Mouse (Mus musculus): Measurements from ENCODE around the gene Rilp. TPM values are rescaled to one million over a fixed set of nuclear protein-coding genes. Genes with fewer than 3 reads are reported as not detected.
"Not testable (repeated sequence)": the region's sequence is repeated elsewhere in the genome, so short reads cannot be mapped to it uniquely, and the experiment has no call there.

Rilp gene
- polyA plus RNA-seq, 1 experiment from 2014 or later, result not detected

DNA sequence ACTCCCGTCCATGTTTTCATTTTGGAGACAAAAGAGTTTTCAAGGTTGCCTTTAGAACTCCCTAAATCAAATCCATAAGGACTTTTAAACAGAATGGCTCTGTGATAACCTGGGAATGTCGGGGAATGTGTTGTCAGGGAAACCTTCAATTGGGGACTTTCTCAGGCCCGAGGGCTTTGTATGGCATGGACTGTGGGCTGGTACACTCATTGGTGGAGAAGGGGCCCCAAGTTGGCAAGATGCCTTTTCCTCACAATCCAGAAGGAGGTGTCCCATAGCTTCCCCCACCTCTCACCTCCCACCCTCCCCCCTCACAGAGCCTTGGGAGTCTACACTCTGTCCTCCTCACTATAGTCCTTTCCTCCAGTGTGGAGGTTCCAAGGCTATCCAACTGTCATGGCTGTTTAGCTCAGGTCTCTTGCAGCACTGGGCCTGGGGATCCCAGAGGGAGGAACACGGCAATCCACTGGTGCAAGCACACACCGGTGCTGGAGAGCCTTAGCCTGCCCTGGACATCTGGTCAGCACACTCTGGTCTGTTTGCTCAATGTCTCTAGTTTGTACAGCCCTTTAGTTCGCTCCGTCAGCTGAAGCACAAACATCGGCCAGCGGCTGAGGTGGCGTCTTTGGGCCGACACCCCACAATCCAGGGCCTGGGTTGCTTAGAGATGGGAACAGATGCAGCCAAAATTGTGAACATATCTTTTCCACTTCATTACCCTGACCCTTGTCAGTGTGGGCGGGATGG is 40.5 kb downstream of the Rilp start:
- Histone ChIP-seq H3K27me3 (no peaks in the 10 kb centered on the region), H3K27ac (no peak overlapping the region), H3K4me3 (no peak overlapping the region), H3K4me2 (no peak overlapping the region), H3K4me1 (peaks cover 35% of the 10 kb centered on the region), H3K36me3 (no peaks in the 10 kb centered on the region), H3K9ac (peak overlapping the region; percentile 12; the same call in 1 of the 2 replicates), H3K9me3 (no peaks in the 10 kb centered on the region)
- WGBS, result 64% methylated on average over 12 of the region's 12 CpGs
- no peak for ATAC-seq (ENCODE audit: insufficient number of reproducible peaks, insufficient read depth, low FRiP score, low TSS enrichment, low read depth)

DNA sequence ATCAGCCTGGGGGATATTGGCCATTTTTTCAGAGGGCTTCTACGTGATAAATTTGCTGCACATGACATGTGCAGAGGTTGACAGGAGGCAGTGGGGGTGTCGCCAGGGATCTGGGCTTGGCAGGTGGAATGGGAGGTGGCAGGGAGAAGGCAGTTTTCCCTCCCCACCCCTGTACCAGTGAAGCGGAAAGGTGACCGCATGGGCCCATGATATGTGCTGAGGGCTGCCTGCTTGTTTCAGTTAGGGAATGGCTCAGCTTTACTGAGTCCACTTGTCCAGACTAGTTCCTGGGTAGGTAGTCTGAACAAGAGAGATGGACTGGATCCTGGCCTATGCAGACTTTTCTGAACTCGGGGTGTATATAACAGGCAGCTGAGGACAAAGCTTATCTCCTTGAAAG is 41.4 kb downstream of the Rilp start:
- H3K4me2 ChIP-seq, result no peak overlapping the region
- no peaks in the 10 kb centered on the region for H3K27me3 ChIP-seq
- no peaks in the 10 kb centered on the region for H3K9me3 ChIP-seq
- ATAC-seq (ENCODE audit: insufficient number of reproducible peaks, insufficient read depth, low FRiP score, low TSS enrichment, low read depth), result no peak
- no peak overlapping the region for H3K4me3 ChIP-seq
- no peaks in the 10 kb centered on the region for H3K36me3 ChIP-seq
- WGBS, result 80% methylated on average over 5 of the region's 5 CpGs
- peaks cover 35% of the 10 kb centered on the region for H3K4me1 ChIP-seq
- H3K9ac ChIP-seq, result 0 out of 2 replicates have a peak overlapping the region, but pooled peaks have one; percentile 49
- H3K27ac ChIP-seq, result 0 out of 2 replicates have a peak overlapping the region, but pooled peaks have one; percentile 62

DNA sequence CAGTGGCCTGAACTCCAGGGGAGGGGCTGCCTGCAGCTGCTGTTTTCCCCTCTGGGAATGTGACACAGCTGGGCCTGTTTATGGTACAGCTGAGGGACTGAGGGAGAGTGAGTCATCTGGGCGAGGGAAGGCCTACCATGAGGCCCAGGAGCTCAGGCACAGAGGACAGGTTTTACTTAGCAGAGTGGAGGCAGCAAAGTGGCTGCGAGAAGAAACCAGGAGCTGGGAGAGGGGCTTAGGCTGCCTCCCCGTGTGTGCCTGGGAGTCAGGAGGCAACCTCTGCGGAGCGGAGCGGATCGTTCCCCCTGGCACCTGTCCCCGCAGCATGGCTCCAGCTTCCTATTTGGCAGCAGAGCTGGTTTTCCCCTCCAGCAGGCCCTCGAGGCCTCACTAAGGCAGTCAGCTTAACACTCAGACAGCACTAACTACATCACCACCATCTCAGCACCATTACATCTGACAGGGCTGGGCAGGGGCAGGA is 42.1 kb downstream of the Rilp start:
- peak overlapping the region; percentile 62; the same call in 1 of the 2 replicates for H3K27ac ChIP-seq
- ATAC-seq (ENCODE audit: insufficient number of reproducible peaks, insufficient read depth, low FRiP score, low TSS enrichment, low read depth), result no peak

DNA sequence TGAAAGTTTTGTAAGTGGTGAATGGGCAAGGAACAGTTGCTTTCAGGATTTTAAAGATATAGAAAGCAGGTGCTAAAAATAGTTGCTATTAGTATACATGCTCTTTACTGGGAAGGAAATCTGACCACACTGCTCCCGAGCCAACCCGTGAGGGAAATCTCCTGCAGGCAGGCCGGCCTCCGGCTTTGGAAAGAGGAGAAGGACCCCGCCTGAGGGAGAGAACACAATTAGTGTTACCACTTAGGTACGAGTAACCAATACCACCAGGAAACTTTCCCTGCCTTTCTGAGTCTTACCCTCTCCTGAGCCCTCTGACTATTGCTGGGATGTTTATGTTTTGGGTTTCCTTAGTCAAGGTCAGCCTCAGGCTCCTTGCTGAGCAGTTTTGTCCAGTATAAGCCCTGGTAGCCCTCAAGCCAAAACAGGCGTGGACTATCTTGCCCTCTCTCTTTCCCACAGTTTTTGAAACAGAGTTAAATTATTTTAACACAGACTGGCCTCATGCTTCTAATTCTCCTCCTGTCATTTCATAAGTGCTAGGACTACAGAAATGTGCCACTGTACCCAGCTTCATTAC is 43.1 kb downstream of the Rilp start:
- Histone ChIP-seq H3K9ac (no peak overlapping the region), H3K27ac (peak overlapping the region; percentile 62; the same call in 1 of the 2 replicates), H3K4me3 (no peak overlapping the region), H3K27me3 (no peaks in the 10 kb centered on the region), H3K36me3 (no peaks in the 10 kb centered on the region), H3K4me2 (no peak overlapping the region), H3K4me1 (peaks cover 35% of the 10 kb centered on the region), H3K9me3 (no peaks in the 10 kb centered on the region)
- 11% methylated on average over 7 of the region's 7 CpGs for WGBS
- no peak for ATAC-seq (ENCODE audit: insufficient number of reproducible peaks, insufficient read depth, low FRiP score, low TSS enrichment, low read depth)

More for the DNA sequence above, 42.1 kb downstream of the Rilp start:
- Histone ChIP-seq H3K9me3 (no peaks in the 10 kb centered on the region), H3K9ac (peak overlapping the region; percentile 49; the same call in 1 of the 2 replicates), H3K4me1 (peaks cover 35% of the 10 kb centered on the region), H3K27me3 (no peaks in the 10 kb centered on the region), H3K4me3 (no peak overlapping the region), H3K36me3 (no peaks in the 10 kb centered on the region), H3K4me2 (no peak overlapping the region)
- whole genome bisulfite sequencing, result 38% methylated on average over 9 of the region's 9 CpGs

DNA sequence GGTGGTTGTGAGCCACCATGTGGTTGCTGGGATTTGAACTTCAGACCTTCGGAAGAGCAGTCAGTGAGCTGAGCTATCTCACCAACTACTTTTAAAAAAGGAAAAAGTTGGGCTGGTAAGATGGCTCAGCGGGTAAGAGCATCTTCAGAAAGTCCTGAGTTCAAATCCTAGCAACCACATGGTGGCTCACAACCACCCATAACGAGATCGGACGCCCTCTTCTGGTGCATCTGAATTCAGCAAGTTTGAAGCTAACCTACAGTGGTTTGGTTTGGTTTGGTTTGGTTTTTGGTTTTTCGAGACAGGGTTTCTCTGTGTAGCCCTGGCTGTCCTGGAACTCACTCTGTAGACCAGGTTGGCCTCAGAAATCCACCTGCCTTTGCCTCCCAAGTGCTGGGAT is 46.1 kb downstream of the Rilp start:
- not testable (repeated sequence) for ATAC-seq (ENCODE audit: insufficient number of reproducible peaks, insufficient read depth, low FRiP score, low TSS enrichment, low read depth); H3K36me3 ChIP-seq; H3K4me2 ChIP-seq; H3K27ac ChIP-seq; H3K4me3 ChIP-seq; H3K9me3 ChIP-seq; H3K27me3 ChIP-seq; H3K9ac ChIP-seq
- 89% methylated on average over 6 of the region's 6 CpGs for WGBS
- peaks cover 25% of the 10 kb centered on the region for H3K4me1 ChIP-seq

DNA sequence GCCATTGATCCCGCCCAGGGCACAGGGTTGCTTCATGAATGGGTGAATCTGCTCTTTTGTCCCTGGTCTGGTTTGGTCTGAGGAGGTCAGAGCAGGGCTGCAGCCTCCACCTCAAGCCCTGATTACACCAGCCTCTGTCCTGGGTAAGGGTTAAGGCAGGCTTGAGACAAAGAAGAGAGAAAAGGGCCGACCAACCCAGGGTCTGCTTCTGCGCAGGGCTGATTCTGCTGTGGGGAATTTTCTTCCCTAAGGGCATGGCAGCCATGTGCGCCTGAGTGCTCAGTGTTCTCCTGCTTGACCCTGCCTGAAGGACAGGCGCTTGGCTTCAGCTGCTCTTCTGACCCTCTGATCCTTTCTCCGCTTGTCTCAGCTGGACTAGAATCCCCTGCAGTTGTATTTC is 47.2 kb downstream of the Rilp start:
- Histone ChIP-seq H3K4me2 (no peak overlapping the region), H3K4me1 (peaks cover 14% of the 10 kb centered on the region), H3K9me3 (no peaks in the 10 kb centered on the region), H3K27ac (no peak overlapping the region), H3K36me3 (no peaks in the 10 kb centered on the region), H3K4me3 (no peak overlapping the region), H3K27me3 (no peaks in the 10 kb centered on the region), H3K9ac (no peak overlapping the region)
- 50% methylated on average over 6 of the region's 6 CpGs for WGBS
- ATAC-seq (ENCODE audit: insufficient number of reproducible peaks, insufficient read depth, low FRiP score, low TSS enrichment, low read depth), result no peak

DNA sequence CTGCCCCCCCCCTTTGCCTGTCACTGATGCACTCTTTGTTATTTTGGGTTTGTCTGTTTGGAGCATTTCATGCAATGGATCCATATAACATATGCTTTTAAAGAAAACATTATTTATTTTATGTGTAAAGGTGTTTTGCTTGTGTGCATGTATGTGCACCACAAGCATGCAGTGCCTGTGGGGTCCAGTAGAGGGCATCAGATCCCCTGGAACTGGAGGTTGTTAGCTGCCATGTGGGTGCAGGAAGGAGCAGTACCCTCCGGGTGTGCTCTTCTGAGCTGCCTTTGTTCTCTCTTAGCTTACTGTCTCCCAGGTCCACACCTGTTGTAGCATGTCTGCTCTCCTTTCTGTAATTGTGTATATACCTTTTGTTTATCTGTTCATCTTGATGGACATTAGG is 48.2 kb downstream of the Rilp start:
- 72% methylated on average over 1 of the region's 1 CpGs for WGBS
- H3K27ac ChIP-seq, result no peak overlapping the region
- no peak overlapping the region for H3K4me3 ChIP-seq
- ATAC-seq (ENCODE audit: insufficient number of reproducible peaks, insufficient read depth, low FRiP score, low TSS enrichment, low read depth), result no peak
- H3K4me2 ChIP-seq, result no peak overlapping the region
- no peaks in the 10 kb centered on the region for H3K27me3 ChIP-seq
- peaks cover 5% of the 10 kb centered on the region for H3K4me1 ChIP-seq
- no peaks in the 10 kb centered on the region for H3K9me3 ChIP-seq
- H3K36me3 ChIP-seq, result no peaks in the 10 kb centered on the region
- no peak overlapping the region for H3K9ac ChIP-seq

DNA sequence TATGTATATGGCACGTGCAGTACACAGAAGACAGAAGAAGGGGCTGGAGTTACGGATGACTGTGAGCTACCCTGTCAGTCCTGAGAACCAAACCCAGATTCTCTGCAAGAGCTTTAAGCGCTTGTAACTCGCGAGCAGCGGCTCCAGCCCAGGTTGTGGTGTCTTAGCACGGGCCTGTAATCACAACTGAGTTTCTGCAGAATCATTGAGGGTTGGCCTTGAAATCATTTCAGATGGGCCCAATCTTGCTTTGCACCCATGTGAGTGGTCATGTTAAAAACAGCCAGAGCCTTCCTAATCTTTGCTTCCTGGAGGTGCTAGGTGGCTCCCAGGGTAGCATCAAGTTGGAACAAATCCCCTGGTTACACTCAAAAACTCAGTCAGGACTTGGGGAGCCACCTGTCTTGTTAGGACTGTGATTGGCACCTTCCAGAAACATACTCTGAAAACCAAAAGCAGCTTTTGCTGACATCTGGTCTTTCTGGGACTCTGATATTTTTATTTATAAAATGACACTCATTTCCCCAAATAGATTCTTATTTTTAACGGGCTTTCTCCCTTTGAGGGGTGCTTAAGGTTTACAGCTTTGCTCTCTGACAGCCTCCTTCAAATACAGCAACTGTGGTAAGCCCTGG is 50.1 kb downstream of the Rilp start:
- Histone ChIP-seq H3K4me2 (no peak overlapping the region), H3K4me1 (peaks cover 9% of the 10 kb centered on the region), H3K9me3 (no peaks in the 10 kb centered on the region), H3K27me3 (no peaks in the 10 kb centered on the region), H3K9ac (no peak overlapping the region), H3K27ac (no peak overlapping the region), H3K4me3 (no peak overlapping the region), H3K36me3 (no peaks in the 10 kb centered on the region)
- 88% methylated on average over 8 of the region's 8 CpGs for WGBS
- ATAC-seq (ENCODE audit: insufficient number of reproducible peaks, insufficient read depth, low FRiP score, low TSS enrichment, low read depth), result no peak

DNA sequence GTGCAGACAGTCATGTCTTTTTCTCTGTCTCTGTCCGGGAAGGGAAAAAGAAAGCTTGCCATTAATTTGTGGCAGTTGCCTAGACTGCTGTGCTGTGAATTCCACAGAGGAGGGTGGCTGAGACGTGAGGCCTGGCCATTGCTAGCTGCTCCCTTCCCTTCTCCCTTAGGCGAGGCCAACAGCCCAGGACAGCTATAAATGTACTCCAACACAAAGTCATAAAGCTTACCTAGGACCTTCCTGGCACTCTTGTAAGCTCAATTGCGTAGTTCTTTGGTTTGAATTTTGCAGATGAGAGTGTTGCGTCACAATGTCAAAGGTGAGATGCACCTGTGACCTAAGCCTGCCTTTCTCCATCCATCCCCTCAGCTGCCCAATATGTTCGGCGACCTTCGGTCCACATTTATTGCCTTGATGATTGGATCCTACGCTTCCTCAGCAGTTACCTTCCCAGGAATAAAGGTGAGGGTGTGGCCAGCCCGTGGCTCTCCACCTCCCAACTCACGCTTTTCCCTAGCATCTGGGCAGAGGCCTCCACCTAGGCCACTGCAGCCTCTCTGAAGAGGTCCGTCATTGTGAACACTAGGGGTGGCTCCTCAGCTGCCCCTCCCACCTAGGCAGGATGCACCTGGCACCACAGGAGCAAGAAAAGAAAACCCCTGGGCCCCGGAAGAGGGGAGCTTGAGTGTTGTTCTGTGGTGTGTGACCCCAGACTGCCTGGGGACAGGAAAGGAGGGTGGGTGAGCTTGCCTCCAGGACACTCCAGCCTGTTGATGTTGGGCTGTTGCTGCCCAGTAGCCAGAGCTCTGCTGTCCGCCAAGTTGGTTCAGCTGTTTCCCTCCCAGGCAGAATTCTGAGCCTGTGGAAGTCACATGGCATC is 50.9 kb downstream of the Rilp start:
- no peak for ATAC-seq (ENCODE audit: insufficient number of reproducible peaks, insufficient read depth, low FRiP score, low TSS enrichment, low read depth)
- Histone ChIP-seq H3K4me2 (no peak overlapping the region), H3K27ac (no peak overlapping the region)

DNA sequence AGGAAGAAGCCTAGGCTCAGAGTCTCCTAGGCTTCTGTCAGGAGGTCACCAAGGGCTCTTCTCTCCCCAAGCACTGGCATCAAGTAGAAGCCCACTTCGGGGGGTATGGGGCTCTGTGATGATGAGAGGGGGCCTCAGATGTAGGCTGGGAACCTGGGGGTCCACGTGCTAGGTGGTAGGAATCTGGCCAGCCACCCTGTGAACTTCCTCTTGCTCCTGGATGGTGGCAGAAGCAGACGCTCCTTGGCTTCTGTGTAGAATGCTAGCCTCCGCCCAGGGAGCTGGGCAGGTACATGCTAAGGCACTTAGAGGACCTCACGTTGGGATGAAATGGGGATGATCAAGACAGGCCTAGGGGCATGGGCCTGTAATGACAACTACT is 51.5 kb downstream of the Rilp start:
- ATAC-seq (ENCODE audit: insufficient number of reproducible peaks, insufficient read depth, low FRiP score, low TSS enrichment, low read depth), result no peak
- peaks cover 9% of the 10 kb centered on the region for H3K4me1 ChIP-seq
- no peaks in the 10 kb centered on the region for H3K27me3 ChIP-seq
- no peak overlapping the region for H3K27ac ChIP-seq
- H3K9ac ChIP-seq, result no peak overlapping the region
- no peak overlapping the region for H3K4me2 ChIP-seq
- WGBS, result 80% methylated on average over 5 of the region's 5 CpGs
- no peaks in the 10 kb centered on the region for H3K9me3 ChIP-seq
- no peak overlapping the region for H3K4me3 ChIP-seq
- H3K36me3 ChIP-seq, result no peaks in the 10 kb centered on the region

More for the DNA sequence above, 50.9 kb downstream of the Rilp start:
- Histone ChIP-seq H3K4me3 (no peak overlapping the region), H3K36me3 (no peaks in the 10 kb centered on the region), H3K27me3 (no peaks in the 10 kb centered on the region), H3K9me3 (no peaks in the 10 kb centered on the region), H3K4me1 (peaks cover 9% of the 10 kb centered on the region), H3K9ac (no peak overlapping the region)
- WGBS, result 74% methylated on average over 14 of the region's 14 CpGs

Data from embryonic facial prominence, embryonic 13.5 days (tissue).